Mouse (Mus musculus) heart, adult 9 months (tissue): Measurements from ENCODE around the gene Lrrc63.

Experiments
- DNase-seq, 2 experiments: peaks; one replicate each; pipeline ENCODE4 v3.0.0; 2022; ENCODE audit warnings: low spot score in 2 of 2

The Lrrc63 gene

GRCm38 (mm10) chr14:75136119-75136966 is 5.7 kb upstream of the Lrrc63 start:
- DNase-seq = peak in 1 of 2 experiments; percentile 1

- DNase-seq = no peak
Observed at GRCm38 (mm10) chr14:75131324-75131935, 749 bp upstream of the Lrrc63 start.

- no peak for DNase-seq
Observed at GRCm38 (mm10) chr14:75121658-75122057, 9.0 kb downstream of the Lrrc63 start.

- DNase-seq = no peak
Observed at GRCm38 (mm10) chr14:75102956-75103355, 27.7 kb downstream of the Lrrc63 start.

- DNase-seq = no peak
Observed at GRCm38 (mm10) chr14:75077946-75078345, 52.7 kb downstream of the Lrrc63 start.

GRCm38 (mm10) chr14:75075299-75076180 is 55.1 kb downstream of the Lrrc63 start:
- DNase-seq = no peak

- no peak for DNase-seq
Observed at GRCm38 (mm10) chr14:75071091-75071490, 59.6 kb downstream of the Lrrc63 start.

GRCm38 (mm10) chr14:75069356-75069979 is 61.2 kb downstream of the Lrrc63 start:
- DNase-seq = no peak

GRCm38 (mm10) chr14:75068430-75069112 is 62.1 kb downstream of the Lrrc63 start:
- DNase-seq = no peak

GRCm38 (mm10) chr14:75065211-75065610 is 65.5 kb downstream of the Lrrc63 start:
- DNase-seq = no peak

GRCm38 (mm10) chr14:75064520-75064919 is 66.2 kb downstream of the Lrrc63 start:
- DNase-seq = no peak

- no peak for DNase-seq
Observed at GRCm38 (mm10) chr14:75063936-75064335, 66.7 kb downstream of the Lrrc63 start.

- peak in 1 of 2 experiments; percentile 35 for DNase-seq
Observed at GRCm38 (mm10) chr14:75060562-75060961, 70.1 kb downstream of the Lrrc63 start.

- peak in 1 of 2 experiments; percentile 33 for DNase-seq
Observed at GRCm38 (mm10) chr14:75056861-75057431, 73.7 kb downstream of the Lrrc63 start.

- no peak for DNase-seq
Observed at GRCm38 (mm10) chr14:75054455-75055343, 76.0 kb downstream of the Lrrc63 start.

- no peak for DNase-seq
Observed at GRCm38 (mm10) chr14:75052451-75052850, 78.2 kb downstream of the Lrrc63 start.

- DNase-seq = peak; percentile 6 to 19
Observed at GRCm38 (mm10) chr14:75045184-75045583, 85.5 kb downstream of the Lrrc63 start.

GRCm38 (mm10) chr14:75035431-75035830 is 95.2 kb downstream of the Lrrc63 start:
- no peak for DNase-seq
